Mouse (Mus musculus): Measurements from ENCODE around the gene Adgrf1. TPM values are rescaled to one million over a fixed set of nuclear protein-coding genes. Genes with fewer than 3 reads are reported as not detected.

The Adgrf1 gene
- not detected in 2 replicates for total RNA-seq (2014; fragmentation: Nextera tagmentation)
- 0.05 TPM in 1 of 2 replicates, not detected in the other for total RNA-seq (2017)
- polyA plus RNA-seq (2012): not detected in 2 replicates

DNA sequence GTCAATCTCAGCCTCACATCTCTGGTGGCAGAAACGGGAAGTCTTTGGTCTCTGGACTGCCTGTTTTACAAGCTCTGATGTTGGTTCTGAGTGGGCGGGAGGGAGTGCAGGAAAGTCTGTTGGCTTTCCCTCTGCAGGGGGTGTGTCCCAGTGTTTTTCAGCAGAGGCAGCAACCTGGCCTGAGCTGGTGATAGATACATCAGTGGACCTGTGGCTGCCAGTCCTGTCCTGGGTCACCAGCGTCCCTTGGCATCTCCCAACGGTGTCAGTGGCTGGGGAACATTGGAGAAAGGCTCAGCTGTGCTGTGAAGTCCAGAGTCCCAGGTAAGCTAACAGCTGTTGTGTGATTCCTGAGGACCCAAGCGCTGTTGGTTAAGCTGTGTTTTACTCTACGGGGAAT is at the start of gene Adgrf1:
Adgrf1 (plus strand) TSS at position 169 of the 400 bp plus-strand sequence.
- TF ChIP-seq CTCF (IDR thresholded peaks at IDR 0.05; ENCODE audit: low read depth, low read length): no peak
- TF ChIP-seq POLR2AphosphoS5 (IDR thresholded peaks at IDR 0.05; ENCODE audit: insufficient replicate concordance, low read depth, low read length): no peak
- TF ChIP-seq GATA2 (IDR thresholded peaks at IDR 0.05; ENCODE audit: borderline replicate concordance, low read depth, low read length): no peak
- TF ChIP-seq GATA1 (IDR thresholded peaks at IDR 0.05; ENCODE audit: borderline replicate concordance, low read length): no peak
- no peak for TF ChIP-seq TAL1 (conservative IDR thresholded peaks at IDR 0.05; ENCODE audit: low read depth, low read length)
- Histone ChIP-seq H3K4me3 (ENCODE audit: low read depth, low read length) (no peak within 1 kb of the TSS), H3K27me3 (ENCODE audit: insufficient read depth, low read length) (no peaks in the 10 kb centered on the region), H3K4me1 (ENCODE audit: insufficient read depth, low read depth, low read length) (no peaks in the 10 kb centered on the region), H3K9me3 (replicated peaks) (peaks cover 65% of the 10 kb centered on the region), H3K36me3 (replicated peaks) (no peaks in the 10 kb centered on the region)
- DNase-seq (ENCODE audit: low spot score) (no peak), ATAC-seq (ENCODE audit: extremely low read depth, insufficient number of reproducible peaks, low FRiP score, poor library complexity, severe bottlenecking) (no peak)

DNA sequence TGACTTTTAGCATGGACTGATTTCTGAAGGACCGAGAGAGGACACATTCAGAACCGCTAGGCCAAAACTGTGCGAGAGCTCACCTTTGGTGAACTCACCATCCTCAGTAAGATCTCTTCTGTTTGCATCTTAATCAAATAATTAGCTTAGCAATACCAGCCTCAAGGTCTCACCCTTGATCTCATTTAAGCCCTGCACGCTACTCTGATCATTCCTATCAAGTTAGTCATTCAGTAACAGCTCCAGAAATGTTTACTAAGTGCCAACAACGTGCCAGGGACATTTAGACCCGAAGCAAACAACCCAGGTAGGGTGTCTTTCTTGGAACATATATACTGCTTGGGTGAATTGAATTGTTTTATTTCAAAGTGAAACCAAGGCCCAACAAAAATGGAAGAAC is 44.0 kb upstream of the Adgrf1 start:
- no peak for TF ChIP-seq CTCF (IDR thresholded peaks at IDR 0.05; ENCODE audit: low read depth, low read length)
- TF ChIP-seq GATA1 (IDR thresholded peaks at IDR 0.05; ENCODE audit: borderline replicate concordance, low read length): no peak
- TF ChIP-seq TAL1 (conservative IDR thresholded peaks at IDR 0.05; ENCODE audit: low read depth, low read length): no peak
- TF ChIP-seq GATA2 (IDR thresholded peaks at IDR 0.05; ENCODE audit: borderline replicate concordance, low read depth, low read length): no peak
- no peak for TF ChIP-seq POLR2AphosphoS5 (IDR thresholded peaks at IDR 0.05; ENCODE audit: insufficient replicate concordance, low read depth, low read length)
- Histone ChIP-seq H3K36me3 (replicated peaks) (no peaks in the 10 kb centered on the region), H3K4me3 (ENCODE audit: low read depth, low read length) (no peak overlapping the region), H3K27me3 (ENCODE audit: insufficient read depth, low read length) (no peaks in the 10 kb centered on the region), H3K4me1 (ENCODE audit: insufficient read depth, low read depth, low read length) (no peaks in the 10 kb centered on the region), H3K9me3 (replicated peaks) (peaks cover 50% of the 10 kb centered on the region)
- ATAC-seq (ENCODE audit: extremely low read depth, insufficient number of reproducible peaks, low FRiP score, poor library complexity, severe bottlenecking) (no peak), DNase-seq (ENCODE audit: low spot score) (no peak)

DNA sequence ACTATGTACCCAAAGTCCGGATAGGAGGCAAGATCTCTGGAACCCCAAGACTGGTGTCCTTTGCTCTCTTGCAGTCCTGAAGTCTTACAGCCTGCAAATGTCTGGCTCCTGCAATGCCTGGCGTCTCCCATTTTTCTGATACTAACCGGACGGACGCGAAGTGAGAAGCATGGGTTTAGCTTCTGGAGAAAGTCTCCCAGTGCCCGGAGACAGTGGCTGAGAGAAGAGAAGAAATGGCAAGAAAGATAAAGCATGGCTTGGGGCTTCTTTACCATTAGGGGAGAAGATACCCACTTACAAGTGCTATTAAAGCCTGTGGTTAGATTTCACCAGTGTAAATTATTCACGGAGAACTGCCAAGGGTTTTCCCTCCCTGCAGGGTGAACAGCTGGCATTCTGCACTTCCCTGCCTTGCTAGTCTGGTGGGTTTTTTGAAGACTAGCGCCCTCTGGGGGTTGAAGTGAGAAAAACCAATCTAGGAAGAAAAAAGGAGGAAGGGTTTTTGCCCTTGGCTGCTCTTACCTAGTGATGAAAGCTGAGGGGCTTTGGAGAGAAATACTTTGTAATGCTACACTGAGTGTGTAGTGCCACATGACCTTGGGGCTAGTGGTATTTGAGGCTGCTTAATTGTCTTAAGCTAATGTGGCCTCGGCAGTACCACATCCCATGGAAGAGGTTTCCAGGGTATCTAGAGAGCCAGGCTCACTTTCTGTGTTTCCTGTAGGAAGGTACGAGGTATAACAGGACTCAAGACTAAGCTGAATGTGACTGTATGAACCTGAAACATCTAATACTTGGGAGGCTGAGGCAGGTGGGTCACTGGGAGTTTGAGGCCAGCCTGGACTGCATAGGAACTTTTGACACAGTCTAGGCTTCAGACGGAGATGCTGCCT is 40.3 kb upstream of the Adgrf1 start:
- Histone ChIP-seq H3K9me3 (replicated peaks) (peaks cover 60% of the 10 kb centered on the region), H3K36me3 (replicated peaks) (no peaks in the 10 kb centered on the region), H3K4me3 (ENCODE audit: low read depth, low read length) (no peak overlapping the region), H3K4me1 (ENCODE audit: insufficient read depth, low read depth, low read length) (no peaks in the 10 kb centered on the region), H3K27me3 (ENCODE audit: insufficient read depth, low read length) (no peaks in the 10 kb centered on the region)
- ATAC-seq (ENCODE audit: extremely low read depth, insufficient number of reproducible peaks, low FRiP score, poor library complexity, severe bottlenecking): no peak
- no peak for DNase-seq (ENCODE audit: low spot score)
- TF ChIP-seq CTCF (IDR thresholded peaks at IDR 0.05; ENCODE audit: low read depth, low read length): no peak
- no peak for TF ChIP-seq POLR2AphosphoS5 (IDR thresholded peaks at IDR 0.05; ENCODE audit: insufficient replicate concordance, low read depth, low read length)
- TF ChIP-seq GATA2 (IDR thresholded peaks at IDR 0.05; ENCODE audit: borderline replicate concordance, low read depth, low read length): no peak
- no peak for TF ChIP-seq TAL1 (conservative IDR thresholded peaks at IDR 0.05; ENCODE audit: low read depth, low read length)
- no peak for TF ChIP-seq GATA1 (IDR thresholded peaks at IDR 0.05; ENCODE audit: borderline replicate concordance, low read length)

DNA sequence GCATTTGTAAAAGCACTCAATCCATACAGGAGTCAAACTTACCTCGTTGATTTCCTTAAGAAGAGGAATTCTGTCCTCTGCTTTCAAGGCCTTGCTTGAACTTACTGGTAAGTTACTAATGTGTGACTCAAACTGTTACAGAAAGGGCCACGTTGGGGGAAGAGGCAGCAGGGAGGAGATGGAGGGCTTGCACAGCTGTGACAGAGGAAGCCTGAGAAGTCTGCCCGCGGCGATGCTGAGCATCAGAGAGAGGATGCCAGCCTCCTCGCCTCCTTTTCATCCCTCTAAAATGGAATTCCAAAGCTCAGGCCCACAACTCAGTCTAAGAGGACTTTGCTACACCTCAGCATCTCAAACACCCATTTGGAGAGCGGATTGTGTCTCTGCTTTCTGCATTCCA is 39.3 kb upstream of the Adgrf1 start:
- Histone ChIP-seq H3K4me1 (ENCODE audit: insufficient read depth, low read depth, low read length) (no peaks in the 10 kb centered on the region), H3K9me3 (replicated peaks) (peaks cover 63% of the 10 kb centered on the region), H3K4me3 (ENCODE audit: low read depth, low read length) (no peak overlapping the region), H3K36me3 (replicated peaks) (no peaks in the 10 kb centered on the region), H3K27me3 (ENCODE audit: insufficient read depth, low read length) (no peaks in the 10 kb centered on the region)
- no peak for TF ChIP-seq GATA1 (IDR thresholded peaks at IDR 0.05; ENCODE audit: borderline replicate concordance, low read length)
- no peak for TF ChIP-seq TAL1 (conservative IDR thresholded peaks at IDR 0.05; ENCODE audit: low read depth, low read length)
- TF ChIP-seq CTCF (IDR thresholded peaks at IDR 0.05; ENCODE audit: low read depth, low read length): no peak
- TF ChIP-seq GATA2 (IDR thresholded peaks at IDR 0.05; ENCODE audit: borderline replicate concordance, low read depth, low read length): no peak
- TF ChIP-seq POLR2AphosphoS5 (IDR thresholded peaks at IDR 0.05; ENCODE audit: insufficient replicate concordance, low read depth, low read length): no peak
- no peak for ATAC-seq (ENCODE audit: extremely low read depth, insufficient number of reproducible peaks, low FRiP score, poor library complexity, severe bottlenecking)
- no peak for DNase-seq (ENCODE audit: low spot score)

DNA sequence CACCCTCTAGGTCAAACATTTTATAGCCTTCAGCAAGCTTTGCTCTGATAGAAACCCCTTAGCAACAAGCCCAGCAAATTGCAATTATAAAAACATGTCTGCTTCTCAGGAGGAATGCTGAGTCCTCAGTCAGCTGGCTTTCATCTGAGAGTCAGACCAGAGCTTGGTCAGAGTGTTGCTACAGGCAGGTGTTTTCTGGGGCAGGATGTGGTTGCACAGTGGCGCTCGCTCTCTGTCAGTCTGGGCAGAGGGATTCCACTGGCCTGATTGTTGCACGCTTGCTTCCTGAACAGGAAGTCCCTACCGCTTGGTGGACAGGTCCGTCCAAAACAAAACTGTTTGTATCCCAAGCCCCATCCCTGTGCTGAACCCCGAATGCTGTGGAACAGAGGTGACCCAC is 37.4 kb upstream of the Adgrf1 start:
- Histone ChIP-seq H3K27me3 (ENCODE audit: insufficient read depth, low read length) (no peaks in the 10 kb centered on the region), H3K4me1 (ENCODE audit: insufficient read depth, low read depth, low read length) (no peaks in the 10 kb centered on the region), H3K9me3 (replicated peaks) (peaks cover 61% of the 10 kb centered on the region), H3K36me3 (replicated peaks) (no peaks in the 10 kb centered on the region), H3K4me3 (ENCODE audit: low read depth, low read length) (no peak overlapping the region)
- TF ChIP-seq TAL1 (conservative IDR thresholded peaks at IDR 0.05; ENCODE audit: low read depth, low read length) (no peak), CTCF (IDR thresholded peaks at IDR 0.05; ENCODE audit: low read depth, low read length) (no peak), GATA2 (IDR thresholded peaks at IDR 0.05; ENCODE audit: borderline replicate concordance, low read depth, low read length) (no peak), GATA1 (IDR thresholded peaks at IDR 0.05; ENCODE audit: borderline replicate concordance, low read length) (no peak), POLR2AphosphoS5 (IDR thresholded peaks at IDR 0.05; ENCODE audit: insufficient replicate concordance, low read depth, low read length) (no peak)
- DNase-seq (ENCODE audit: low spot score) (no peak), ATAC-seq (ENCODE audit: extremely low read depth, insufficient number of reproducible peaks, low FRiP score, poor library complexity, severe bottlenecking) (no peak)

DNA sequence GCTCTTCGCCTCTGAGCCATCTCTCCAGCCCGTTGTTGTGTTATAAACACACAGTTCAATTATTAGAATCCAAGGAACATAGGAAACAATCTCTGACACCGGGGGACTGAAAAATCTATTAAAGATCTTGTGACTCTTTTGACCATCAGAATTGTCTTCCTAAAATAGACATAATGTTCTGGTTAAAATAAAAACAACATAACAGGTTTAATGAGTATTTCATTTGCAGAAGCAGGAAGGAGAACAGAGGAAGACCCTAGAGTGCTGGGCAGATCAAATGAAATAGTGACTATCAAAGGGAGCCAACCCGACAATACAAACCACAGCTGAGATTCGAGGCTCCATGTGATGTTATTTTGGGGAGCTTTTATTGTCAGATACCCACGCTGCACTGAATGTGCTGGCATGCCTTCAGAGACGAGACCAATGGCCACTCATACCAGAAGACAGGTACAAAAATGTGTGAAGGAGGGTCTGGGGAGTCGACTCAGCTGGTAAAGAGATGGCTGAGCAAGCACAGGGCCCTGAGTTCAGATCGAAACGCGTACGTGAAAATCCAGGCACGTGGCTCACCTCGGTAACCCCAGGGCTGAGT is 33.4 kb upstream of the Adgrf1 start:
- no peaks in the 10 kb centered on the region for H3K27me3 ChIP-seq (ENCODE audit: insufficient read depth, low read length)
- H3K36me3 ChIP-seq (replicated peaks): no peaks in the 10 kb centered on the region
- H3K4me3 ChIP-seq (ENCODE audit: low read depth, low read length): no peak overlapping the region

More for the DNA sequence above, 33.4 kb upstream of the Adgrf1 start:
- DNase-seq (ENCODE audit: low spot score): no peak
- TF ChIP-seq GATA1 (IDR thresholded peaks at IDR 0.05; ENCODE audit: borderline replicate concordance, low read length) (no peak), CTCF (IDR thresholded peaks at IDR 0.05; ENCODE audit: low read depth, low read length) (no peak), POLR2AphosphoS5 (IDR thresholded peaks at IDR 0.05; ENCODE audit: insufficient replicate concordance, low read depth, low read length) (no peak), TAL1 (conservative IDR thresholded peaks at IDR 0.05; ENCODE audit: low read depth, low read length) (no peak), GATA2 (IDR thresholded peaks at IDR 0.05; ENCODE audit: borderline replicate concordance, low read depth, low read length) (no peak)
- Histone ChIP-seq H3K4me1 (ENCODE audit: insufficient read depth, low read depth, low read length) (no peaks in the 10 kb centered on the region), H3K9me3 (replicated peaks) (peaks cover 55% of the 10 kb centered on the region)
- no peak for ATAC-seq (ENCODE audit: extremely low read depth, insufficient number of reproducible peaks, low FRiP score, poor library complexity, severe bottlenecking)
